Comparison of ENCODE assay signal across 13 mouse cellular contexts in the genomic region with DNA sequence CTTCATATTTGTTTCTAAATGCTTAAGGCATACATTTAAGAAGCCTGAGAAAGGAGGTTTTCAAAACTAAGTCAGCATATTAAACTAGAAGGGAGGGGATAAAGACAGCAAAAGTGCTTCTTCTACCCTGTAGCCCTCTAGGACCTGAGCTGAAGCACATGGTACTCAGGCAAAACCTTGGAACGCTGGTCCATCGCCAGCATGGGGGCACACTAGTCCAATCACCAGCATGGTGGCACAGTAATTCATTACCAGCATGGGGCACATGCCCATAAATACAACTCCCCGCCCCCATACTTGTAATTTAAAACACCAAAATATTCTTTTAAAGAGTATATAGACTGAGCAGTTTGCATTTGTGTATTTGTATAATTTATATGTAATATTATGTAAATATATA.
"Had no signal": no experiment of that assay in that cellular context is flagged by ENCODE, and none has a peak within 500 bp of the region (broad histone marks: within the 10 kb centered on the region; RNA-seq: fewer than 3 reads in every experiment).

No protein-coding gene starts in this region.

- ATAC-seq: inflammation-experienced regulatory T-cells, adult 6 months; lung, postnatal 0 days; midbrain, embryonic 13.5 days had no signal

- H3K4me3 ChIP-seq: layer of hippocampus, adult 2 months; limb, embryonic 10.5 days; liver, embryonic 15.5 days; midbrain, embryonic 13.5 days; neural tube, embryonic 12.5 days had no signal

- DNase-seq: lung, adult 2 months; lung, postnatal 36 days; thymus, adult 2 months; thymus, postnatal 25 days had no signal

- H3K9me3 ChIP-seq: limb, embryonic 10.5 days; liver, embryonic 15.5 days; midbrain, embryonic 13.5 days; neural tube, embryonic 12.5 days had no signal

- H3K4me2 ChIP-seq: liver, embryonic 11.5 days; liver, embryonic 15.5 days; midbrain, embryonic 13.5 days; neural tube, embryonic 12.5 days had no signal

- H3K9ac ChIP-seq: liver, embryonic 15.5 days; midbrain, embryonic 13.5 days; neural tube, embryonic 12.5 days had no signal

- H3K36me3 ChIP-seq: limb, embryonic 10.5 days; liver, embryonic 15.5 days; midbrain, embryonic 13.5 days; neural tube, embryonic 12.5 days had no signal

- H3K27me3 ChIP-seq: liver, embryonic 15.5 days; midbrain, embryonic 13.5 days; neural tube, embryonic 12.5 days had no signal

- H3K27ac ChIP-seq: kidney, postnatal 0 days; layer of hippocampus, adult 2 months; limb, embryonic 10.5 days; liver, embryonic 15.5 days; midbrain, embryonic 13.5 days; neural tube, embryonic 12.5 days had no signal
